Mouse (Mus musculus) cortical plate, adult 2 months (tissue): ENCODE results near the gene Med20. TPM values are rescaled to one million over a fixed set of nuclear protein-coding genes. Genes with fewer than 3 reads are reported as not detected.
"Not testable (repeated sequence)": the region's sequence is repeated elsewhere in the genome, so short reads cannot be mapped to it uniquely, and the experiment has no call there.

Experiments
- H3K27ac ChIP-seq: fragments of 200-500 bp; 2 replicates; pipeline ENCODE4 v1.5.1; 2012; ENCODE audit warnings: low read length, control low read depth, inconsistent platforms; ENCODE audit not compliant: insufficient read depth
- H3K4me1 ChIP-seq: fragments of 200-500 bp; 2 replicates; pipeline ENCODE4 v1.6.1; 2011; ENCODE audit warnings: low read length; ENCODE audit not compliant: control insufficient read depth, insufficient read depth
- H3K4me3 ChIP-seq: fragments of 200-500 bp; 2 replicates; pipeline ENCODE4 v1.5.1; 2011; ENCODE audit warnings: mild to moderate bottlenecking, low read length, control low read depth; ENCODE audit not compliant: insufficient read depth
- CTCF ChIP-seq: fragments of 200-500 bp; IDR thresholded peaks from 2 replicates; pipeline ENCODE4 v1.5.1; 2011; ENCODE audit warnings: mild to moderate bottlenecking, control low read depth, low read length; ENCODE audit not compliant: insufficient read depth; ENCODE audit errors: extremely low read depth
- POLR2A ChIP-seq: fragments of 200-500 bp; IDR thresholded peaks from 2 replicates; pipeline ENCODE4 v1.6.1; 2011; ENCODE audit warnings: mild to moderate bottlenecking, low read length, control low read depth; ENCODE audit not compliant: insufficient read depth; ENCODE audit errors: extremely low read depth
- polyA plus RNA-seq: library from polyadenylated mRNA; depleted of rRNA; stranded (reverse); fragments of >200 nt; gene quantifications from 2 replicates; pipeline ENCODE4 v1.2.3, GENCODE M21; 2012

The Med20 gene
- polyA plus RNA-seq, 1 experiment: 32.6 TPM

- H3K4me1 ChIP-seq: no peaks in the 10 kb centered on the region
- no peak overlapping the region for H3K4me3 ChIP-seq
- no peak overlapping the region for H3K27ac ChIP-seq
- no peak for TF ChIP-seq POLR2A
- TF ChIP-seq CTCF: peak; percentile 58
Observed at GRCm38 (mm10) chr17:47646683-47647082, 35.3 kb downstream of the Med20 start.

DNA sequence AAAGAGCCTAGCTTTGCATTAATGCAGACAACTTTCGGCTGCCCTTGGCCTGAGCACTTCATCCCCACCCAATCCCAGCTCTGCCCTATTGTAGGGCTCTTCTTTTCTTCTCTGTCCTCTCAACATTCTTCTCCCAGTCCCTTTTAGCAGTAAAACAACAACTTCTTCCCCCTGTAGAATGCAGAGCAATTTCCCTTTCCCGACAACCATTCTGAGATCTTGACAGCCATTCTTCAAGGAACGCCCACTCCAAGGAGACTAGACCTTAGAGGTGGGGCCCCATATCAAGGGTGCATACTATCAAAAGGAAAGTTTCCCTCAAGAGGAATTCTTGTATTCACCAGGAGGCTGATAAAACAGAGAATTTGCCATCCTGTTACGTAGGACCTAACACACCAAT, 37.6 kb downstream of the Med20 start:
- Histone ChIP-seq H3K4me1 (no peaks in the 10 kb centered on the region), H3K27ac (no peak overlapping the region), H3K4me3 (no peak overlapping the region)
- TF ChIP-seq CTCF: no peak
- no peak for TF ChIP-seq POLR2A

GRCm38 (mm10) chr17:47651953-47652352, 40.6 kb downstream of the Med20 start:
- no peak overlapping the region for H3K4me3 ChIP-seq
- TF ChIP-seq POLR2A (no peak), CTCF (no peak)
- H3K27ac ChIP-seq: no peak overlapping the region
- no peaks in the 10 kb centered on the region for H3K4me1 ChIP-seq

GRCm38 (mm10) chr17:47654346-47654745, 43.0 kb downstream of the Med20 start:
- H3K27ac ChIP-seq, H3K4me3 ChIP-seq, H3K4me1 ChIP-seq: not testable (repeated sequence)

- H3K4me3 ChIP-seq: no peak overlapping the region
- H3K27ac ChIP-seq: no peak overlapping the region
- H3K4me1 ChIP-seq: no peaks in the 10 kb centered on the region
- no peak for TF ChIP-seq CTCF
- TF ChIP-seq POLR2A: no peak
Observed at GRCm38 (mm10) chr17:47655697-47656096, 44.3 kb downstream of the Med20 start.

DNA sequence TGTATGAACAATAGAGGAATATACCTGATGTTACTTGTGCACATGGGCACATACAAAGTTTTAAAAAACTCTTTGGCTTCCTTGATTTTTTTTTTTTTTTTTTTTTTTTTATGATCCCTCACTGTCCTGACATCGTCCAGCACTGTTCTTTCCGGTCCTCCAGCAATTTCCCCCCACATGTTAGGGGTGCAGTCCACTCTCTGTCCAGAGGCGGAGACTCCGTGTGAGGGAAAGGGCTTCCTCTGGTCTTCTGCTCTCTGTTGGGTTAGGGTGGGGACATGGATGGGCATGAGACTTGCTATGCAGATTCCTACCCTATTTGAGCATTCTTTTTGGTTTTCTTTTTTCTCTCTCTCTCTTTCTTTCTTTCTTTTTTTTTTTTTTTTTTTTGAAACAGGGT, 46.5 kb downstream of the Med20 start:
- no peak overlapping the region for H3K27ac ChIP-seq
- no peak overlapping the region for H3K4me3 ChIP-seq
- TF ChIP-seq CTCF: no peak
- no peak for TF ChIP-seq POLR2A
- H3K4me1 ChIP-seq: no peaks in the 10 kb centered on the region

- Histone ChIP-seq H3K4me3 (no peak overlapping the region), H3K27ac (no peak overlapping the region), H3K4me1 (no peaks in the 10 kb centered on the region)
- TF ChIP-seq CTCF (no peak), POLR2A (no peak)
Observed at GRCm38 (mm10) chr17:47658741-47659243, 47.4 kb downstream of the Med20 start.

GRCm38 (mm10) chr17:47663009-47663713, 51.8 kb downstream of the Med20 start:
- no peaks in the 10 kb centered on the region for H3K4me1 ChIP-seq
- TF ChIP-seq POLR2A (no peak), CTCF (no peak)

DNA sequence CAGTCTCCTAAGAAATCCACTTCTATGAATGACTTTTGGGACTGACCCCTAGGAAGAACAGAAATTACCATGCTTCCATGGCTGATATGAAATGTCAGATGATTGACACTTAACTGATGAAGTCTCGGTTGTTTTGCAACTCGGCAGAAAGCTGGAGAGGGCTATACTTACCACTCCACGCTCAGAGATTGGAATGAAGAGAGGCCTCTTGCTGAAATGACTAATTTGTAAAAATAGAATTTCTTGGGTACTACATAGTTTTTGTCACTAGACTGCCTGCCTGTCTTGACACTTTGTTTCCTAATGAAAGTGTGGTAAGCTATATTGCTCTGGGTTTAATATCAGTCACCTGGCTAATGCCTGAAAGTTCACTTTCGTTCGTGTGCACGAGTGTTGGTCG, 53.1 kb downstream of the Med20 start:
- H3K27ac ChIP-seq: no peak overlapping the region
- no peak for TF ChIP-seq POLR2A
- TF ChIP-seq CTCF: no peak

More at GRCm38 (mm10) chr17:47663009-47663713, 51.8 kb downstream of the Med20 start:
- H3K27ac ChIP-seq: no peak overlapping the region
- no peak overlapping the region for H3K4me3 ChIP-seq

DNA sequence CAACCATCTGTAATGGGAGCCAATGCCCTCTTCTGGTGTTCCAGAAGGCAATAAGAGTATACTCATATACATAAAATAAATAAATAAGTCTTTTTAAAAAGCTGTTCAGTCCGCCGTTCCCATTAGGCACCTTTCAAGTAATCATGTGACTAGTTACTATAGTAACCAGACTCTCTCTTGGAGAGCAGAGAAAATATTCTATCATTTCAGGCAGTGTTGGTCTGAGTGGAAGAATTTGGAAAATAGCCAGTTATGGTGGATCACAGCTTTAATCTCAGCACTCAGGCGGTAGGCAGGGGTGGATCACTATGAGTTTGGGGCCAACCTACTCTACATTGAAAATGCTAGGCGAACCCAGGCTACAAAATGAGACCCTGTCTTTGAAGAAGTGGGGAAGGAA, 57.8 kb downstream of the Med20 start:
- TF ChIP-seq POLR2A: no peak
- TF ChIP-seq CTCF: no peak
- Histone ChIP-seq H3K4me1 (peaks cover 4% of the 10 kb centered on the region), H3K27ac (no peak overlapping the region), H3K4me3 (no peak overlapping the region)

More for the DNA sequence above, 53.1 kb downstream of the Med20 start:
- no peaks in the 10 kb centered on the region for H3K4me1 ChIP-seq
- H3K4me3 ChIP-seq: no peak overlapping the region
